Mouse (Mus musculus): ENCODE results near the gene Ndufs6.

Gene Ndufs6

GRCm38 (mm10) chr13:73305398-73306084 lies 22.8 kb downstream of the Ndufs6 start:
- DNase-seq, result no peak

- no peak for DNase-seq
These were observed 23.6 kb downstream of the Ndufs6 start for GRCm38 (mm10) chr13:73304729-73305128.

- no peak for DNase-seq
These were observed 29.0 kb downstream of the Ndufs6 start for GRCm38 (mm10) chr13:73299322-73299721.

- DNase-seq, result no peak
These were observed 29.6 kb downstream of the Ndufs6 start for GRCm38 (mm10) chr13:73298717-73299116.

- no peak for DNase-seq
These were observed 37.2 kb downstream of the Ndufs6 start for GRCm38 (mm10) chr13:73291102-73291501.

- DNase-seq, result no peak
These were observed 38.1 kb downstream of the Ndufs6 start for GRCm38 (mm10) chr13:73290206-73290605.

- no peak for DNase-seq
These were observed 44.8 kb downstream of the Ndufs6 start for GRCm38 (mm10) chr13:73283534-73283933.

GRCm38 (mm10) chr13:73282407-73282806 lies 45.9 kb downstream of the Ndufs6 start:
- no peak for DNase-seq

- DNase-seq, result no peak
These were observed 49.1 kb downstream of the Ndufs6 start for GRCm38 (mm10) chr13:73279196-73279595.

GRCm38 (mm10) chr13:73277797-73278196 lies 50.5 kb downstream of the Ndufs6 start:
- no peak for DNase-seq

GRCm38 (mm10) chr13:73277361-73277760 lies 51.0 kb downstream of the Ndufs6 start:
- no peak for DNase-seq

- DNase-seq, result no peak
These were observed 54.8 kb downstream of the Ndufs6 start for GRCm38 (mm10) chr13:73273536-73273935.

- no peak for DNase-seq
These were observed 55.5 kb downstream of the Ndufs6 start for GRCm38 (mm10) chr13:73272794-73273282.

- DNase-seq, result no peak
These were observed 56.8 kb downstream of the Ndufs6 start for GRCm38 (mm10) chr13:73271336-73272242.

GRCm38 (mm10) chr13:73270451-73271081 lies 57.8 kb downstream of the Ndufs6 start:
- no peak for DNase-seq

GRCm38 (mm10) chr13:73269891-73270290 lies 58.5 kb downstream of the Ndufs6 start:
- DNase-seq, result no peak
